In the genomic region with DNA sequence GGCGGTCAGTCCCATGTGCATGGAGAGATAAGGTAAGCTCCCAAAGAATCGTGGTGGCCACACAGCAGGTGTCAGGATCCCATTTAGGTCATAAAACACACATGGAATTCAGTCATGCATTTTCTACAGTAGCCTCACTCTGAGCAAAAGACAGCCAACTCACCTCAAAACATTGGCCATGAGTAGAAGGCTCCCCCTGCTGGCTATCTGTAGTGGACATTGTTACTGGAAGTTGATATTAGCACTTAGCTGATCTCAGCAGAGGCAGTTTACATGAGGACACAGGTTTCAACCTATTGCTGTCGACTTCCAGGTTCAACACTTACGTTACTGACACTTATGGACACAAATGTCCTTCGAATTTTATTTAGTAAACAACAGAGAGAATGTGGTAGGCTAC, we compare ENCODE assay signal across 8 mouse cellular contexts. TPM values are rescaled to one million over a fixed set of nuclear protein-coding genes. Genes with fewer than 3 reads are reported as not detected.
DNase-seq lines count a peak whose midpoint lies in the region; ATAC-seq lines count a peak whose summit lies in the region.

No protein-coding gene starts in this region.

- WGBS in liver, embryonic 12.5 days (ENCODE audit: insufficient replicate concordance), result 29% methylated on average over 5 of the region's 5 CpGs

- peaks cover 28% of the 10 kb centered on the region for H3K4me1 ChIP-seq in liver, embryonic 12.5 days

- H3K36me3 ChIP-seq in liver, embryonic 12.5 days, result peaks cover 26% of the 10 kb centered on the region

- no peak overlapping the region for H3K27ac ChIP-seq in liver, embryonic 12.5 days

- H3K4me3 ChIP-seq in liver, embryonic 12.5 days, result no peak overlapping the region

- no peak overlapping the region for H3K9ac ChIP-seq in liver, embryonic 12.5 days

- H3K9me3 ChIP-seq in liver, embryonic 12.5 days (replicated peaks), result no peaks in the 10 kb centered on the region

- peak; percentile 64 for ATAC-seq in CD4-positive, CD25-positive, alpha-beta regulatory T cell, adult 4 months
- ATAC-seq in liver, embryonic 12.5 days, result peak; percentile 18; the same call in 1 of the 2 replicates

- peaks cover 24% of the 10 kb centered on the region for H3K27me3 ChIP-seq in liver, embryonic 12.5 days (replicated peaks)

- intact Hi-C loops in gastrocnemius, postnatal 14 days (cut with DNase I; ENCODE audit: low total_unique reads), result loop anchor here (5.0 kb wide), 1 partner anchor 293 kb away; no protein-coding TSS in a partner anchor

- no peak overlapping the region for H3K4me2 ChIP-seq in liver, embryonic 12.5 days

- peak; percentile 79 for DNase-seq in NIH3T3 (ENCODE audit: low read depth)
- peak; percentile 58 to 78 for DNase-seq in cerebellum, postnatal 4 days (ENCODE audit: low spot score in 2 of 2)
- DNase-seq in gastrocnemius, postnatal 14 days, result peak; percentile 40
- DNase-seq in kidney, postnatal 10 days, result peak; percentile 85
- DNase-seq in neural tube, embryonic 10.5 days (ENCODE audit: extremely low spot score, low spot score), result peak; percentile 49
- no peak for DNase-seq in ovary, postnatal 36 days (ENCODE audit: low spot score)

RNA-seq across cellular contexts. Expression of gene Alkal2, which starts 5.9 kb away (rescaled TPM):
- polyA plus RNA-seq in CD4-positive, CD25-positive, alpha-beta regulatory T cell, adult 4 months (2017; shearing (Covaris generic)), result not detected
- 1 to 10 TPM in 1 of 2 experiments, under 1 TPM in 1; 0.68 to 1.7 TPM for total RNA-seq in gastrocnemius, postnatal 14 days (2021)
- polyA plus RNA-seq in liver, embryonic 12.5 days (2016; fragmentation: Nextera tagmentation; extraction: Ambion mirVana), result not detected in 2 replicates

RNA-seq across cellular contexts. Expression of gene Acp1, which starts 21.3 kb away (rescaled TPM):
- polyA plus RNA-seq in CD4-positive, CD25-positive, alpha-beta regulatory T cell, adult 4 months (2017; shearing (Covaris generic)), result 100 to 1,000 TPM in 1 of 2 experiments, 10 to 100 TPM in 1; 86.1 to 104 TPM
- 10 to 100 TPM; 35.6 to 36.2 TPM for total RNA-seq in gastrocnemius, postnatal 14 days (2021)
- polyA plus RNA-seq in liver, embryonic 12.5 days (2016; fragmentation: Nextera tagmentation; extraction: Ambion mirVana), result 299 and 326 TPM in 2 replicates

RNA-seq across cellular contexts. Expression of gene Sh3yl1, which starts 21.4 kb away (rescaled TPM):
- polyA plus RNA-seq in CD4-positive, CD25-positive, alpha-beta regulatory T cell, adult 4 months (2017; shearing (Covaris generic)), result 1 to 10 TPM; 1.0 to 1.4 TPM
- total RNA-seq in gastrocnemius, postnatal 14 days (2021), result 1 to 10 TPM; 1.2 to 1.3 TPM
- polyA plus RNA-seq in liver, embryonic 12.5 days (2016; fragmentation: Nextera tagmentation; extraction: Ambion mirVana), result 36.0 and 38.4 TPM in 2 replicates

Comparison
In these comparisons a context has a peak if more than half of its experiments do, and no peak if none do; other contexts are left out.
1. RNA of gene Sh3yl1, which starts 21.4 kb away (polyA plus RNA-seq): 36.0 to 38.4 TPM in liver, embryonic 12.5 days; 1.0 to 1.4 TPM in CD4-positive, CD25-positive, alpha-beta regulatory T cell, adult 4 months; every median in the first group is over 10 times any median in the second.